In the genomic region with DNA sequence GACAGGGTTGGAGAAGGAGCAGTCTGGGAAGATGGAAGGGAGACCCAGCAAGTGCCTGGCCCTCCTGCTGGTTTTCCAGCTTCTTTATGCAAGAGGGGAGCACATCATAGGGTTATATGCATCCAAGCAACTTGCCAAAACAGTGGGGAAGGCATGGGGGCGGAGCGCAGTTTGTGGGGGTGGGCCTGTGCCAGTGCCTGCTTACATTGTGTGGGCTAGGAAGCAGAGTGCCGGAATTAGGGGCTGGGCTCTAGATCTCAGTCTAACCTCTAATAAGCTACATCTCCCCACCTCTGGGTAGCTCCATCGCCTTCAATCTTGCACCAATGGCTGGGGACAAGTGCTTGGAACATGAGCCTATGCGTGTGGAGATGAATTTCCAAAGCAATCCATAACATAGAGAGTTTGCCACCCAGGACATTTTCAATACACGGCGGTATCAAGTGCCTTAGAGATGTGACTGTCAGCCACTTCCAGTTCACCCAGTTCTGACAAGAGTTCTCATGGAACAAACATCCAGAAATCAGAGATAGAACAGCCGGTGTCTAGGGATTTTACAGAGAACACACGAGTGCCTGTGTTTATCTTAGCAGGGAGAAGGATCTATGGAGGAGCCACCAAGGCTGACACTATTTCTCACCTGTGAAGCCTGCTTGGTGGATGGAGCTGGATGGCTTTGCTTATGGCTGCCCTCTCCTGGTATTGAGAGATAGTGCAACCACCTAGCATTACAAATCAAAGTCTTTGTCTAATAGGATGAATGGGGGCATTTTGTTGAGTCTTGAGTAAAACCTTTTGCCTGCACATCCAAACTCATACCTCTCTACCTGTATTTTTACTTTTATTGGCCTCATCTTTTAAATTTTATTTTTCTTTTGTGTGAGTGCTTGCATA, we compare ENCODE assay signal across 10 mouse cellular contexts. TPM values are rescaled to one million over a fixed set of nuclear protein-coding genes. Genes with fewer than 3 reads are reported as not detected.
A peak's percentile ranks its signal among the peaks of the same experiment; 100 is the strongest.
DNase-seq lines count a peak whose midpoint lies in the region; ATAC-seq and TF ChIP-seq lines count a peak whose summit lies in the region.
"Had no signal": no experiment of that assay in that cellular context is flagged by ENCODE, and none has a peak within 500 bp of the region (broad histone marks: within the 10 kb centered on the region; RNA-seq: fewer than 3 reads in every experiment).

No protein-coding gene starts in this region.

- H3K36me3 ChIP-seq in forebrain, embryonic 15.5 days, result no peaks in the 10 kb centered on the region
- no peaks in the 10 kb centered on the region for H3K36me3 ChIP-seq in midbrain, embryonic 12.5 days
- H3K36me3 ChIP-seq: stomach, embryonic 15.5 days had no signal

- H3K9ac ChIP-seq in forebrain, embryonic 15.5 days (replicated peaks), result no peak overlapping the region
- H3K9ac ChIP-seq in midbrain, embryonic 12.5 days (replicated peaks), result no peak overlapping the region
- H3K9ac ChIP-seq: stomach, embryonic 15.5 days had no signal

- H3K27ac ChIP-seq in gastrocnemius, adult 2 months, result no peak overlapping the region
- H3K27ac ChIP-seq in forebrain, embryonic 15.5 days (replicated peaks), result no peak overlapping the region
- no peak overlapping the region for H3K27ac ChIP-seq in midbrain, embryonic 12.5 days (replicated peaks)
- H3K27ac ChIP-seq: stomach, embryonic 15.5 days had no signal

- intact Hi-C loops in gastrocnemius, adult 2 months (cut with DNase I), result no loop called here

- no peak overlapping the region for H3K4me3 ChIP-seq in gastrocnemius, adult 2 months
- no peak overlapping the region for H3K4me3 ChIP-seq in forebrain, embryonic 15.5 days
- H3K4me3 ChIP-seq in midbrain, embryonic 12.5 days, result no peak overlapping the region
- H3K4me3 ChIP-seq: stomach, embryonic 15.5 days had no signal

- DNase-seq in gastrocnemius, adult 2 months, result no peak
- no peak for DNase-seq in gastrocnemius, postnatal 25 days
- peak; percentile 68 for DNase-seq in ES-CJ7 (ENCODE audit: low read depth, low spot score)
- no peak for DNase-seq in ovary, postnatal 14 days (ENCODE audit: low spot score)
- DNase-seq in layer of hippocampus, adult 9-11 months, result no peak
- DNase-seq in thymus, postnatal 4 days, result no peak

- no peaks in the 10 kb centered on the region for H3K27me3 ChIP-seq in forebrain, embryonic 15.5 days
- no peaks in the 10 kb centered on the region for H3K27me3 ChIP-seq in midbrain, embryonic 12.5 days
- H3K27me3 ChIP-seq: stomach, embryonic 15.5 days had no signal

- peak; percentile 33; the same call in 1 of the 2 replicates for ATAC-seq in forebrain, embryonic 15.5 days (replicated peaks)
- peak; percentile 10 for ATAC-seq in midbrain, embryonic 12.5 days (ENCODE audit: low FRiP score, low read depth)

- no peak overlapping the region for H3K4me2 ChIP-seq in forebrain, embryonic 15.5 days (replicated peaks)
- H3K4me2 ChIP-seq in midbrain, embryonic 12.5 days (replicated peaks), result no peak overlapping the region
- H3K4me2 ChIP-seq: stomach, embryonic 15.5 days had no signal

- peaks cover 83% of the 10 kb centered on the region for H3K9me3 ChIP-seq in forebrain, embryonic 15.5 days
- peaks cover 91% of the 10 kb centered on the region for H3K9me3 ChIP-seq in midbrain, embryonic 12.5 days
- H3K9me3 ChIP-seq: stomach, embryonic 15.5 days had no signal

- 69% methylated on average over 9 of the region's 9 CpGs for WGBS in forebrain, embryonic 15.5 days
- 69% methylated on average over 9 of the region's 9 CpGs for WGBS in midbrain, embryonic 12.5 days

- no peaks in the 10 kb centered on the region for H3K4me1 ChIP-seq in forebrain, embryonic 15.5 days
- no peaks in the 10 kb centered on the region for H3K4me1 ChIP-seq in midbrain, embryonic 12.5 days
- H3K4me1 ChIP-seq: stomach, embryonic 15.5 days had no signal

- peak; percentile 45 for TF ChIP-seq CTCF in gastrocnemius, adult 2 months (IDR thresholded peaks at IDR 0.05)

RNA-seq across cellular contexts. Expression of a gene that starts 23.9 kb away (rescaled TPM):
- total RNA-seq in gastrocnemius, adult 2 months (2021), result not detected
- not detected for total RNA-seq in gastrocnemius, postnatal 25 days (2021)
- polyA plus RNA-seq in forebrain, embryonic 15.5 days (2015; fragmentation: Nextera tagmentation; extraction: Ambion mirVana), result 0.06 and 0.11 TPM in 2 replicates
- not detected in 2 replicates for polyA plus RNA-seq in midbrain, embryonic 12.5 days (2016; fragmentation: Nextera tagmentation; extraction: Ambion mirVana)
- polyA plus RNA-seq: heart, embryonic 16.5 days; stomach, embryonic 15.5 days had no signal

RNA-seq across cellular contexts. Expression of a gene that starts 23.9 kb away (rescaled TPM):
- 1 to 10 TPM; 6.1 to 6.6 TPM for total RNA-seq in gastrocnemius, adult 2 months (2021)
- total RNA-seq in gastrocnemius, postnatal 25 days (2021), result 1 to 10 TPM; 7.8 to 8.7 TPM
- polyA plus RNA-seq in forebrain, embryonic 15.5 days (2015; fragmentation: Nextera tagmentation; extraction: Ambion mirVana), result 115 and 118 TPM in 2 replicates
- polyA plus RNA-seq in midbrain, embryonic 12.5 days (2016; fragmentation: Nextera tagmentation; extraction: Ambion mirVana), result 189 and 190 TPM in 2 replicates
